Mouse (Mus musculus) layer of hippocampus, adult 9-10 months (tissue): ENCODE results near the gene Plekhg5.

Experiments
- DNase-seq: peaks from one replicate; pipeline ENCODE4 v3.0.0; 2022; ENCODE audit warnings: low spot score

The Plekhg5 gene

GRCm38 (mm10) chr4:152097911-152098799 lies 25.9 kb downstream of the Plekhg5 start:
- no peak for DNase-seq

- DNase-seq, result no peak
Measured at GRCm38 (mm10) chr4:152100541-152100940, 28.2 kb downstream of the Plekhg5 start.

GRCm38 (mm10) chr4:152101081-152101653 lies 28.9 kb downstream of the Plekhg5 start:
- DNase-seq, result no peak

- no peak for DNase-seq
Measured at GRCm38 (mm10) chr4:152101921-152102320, 29.6 kb downstream of the Plekhg5 start.

- no peak for DNase-seq
Measured at GRCm38 (mm10) chr4:152103025-152103424, 30.7 kb downstream of the Plekhg5 start.

- no peak for DNase-seq
Measured at GRCm38 (mm10) chr4:152106746-152107145, 34.4 kb downstream of the Plekhg5 start.

GRCm38 (mm10) chr4:152107493-152107892 lies 35.2 kb downstream of the Plekhg5 start:
- no peak for DNase-seq

GRCm38 (mm10) chr4:152107971-152108509 lies 35.7 kb downstream of the Plekhg5 start:
- DNase-seq, result no peak

GRCm38 (mm10) chr4:152108673-152109072 lies 36.4 kb downstream of the Plekhg5 start:
- DNase-seq, result no peak

- no peak for DNase-seq
Measured at GRCm38 (mm10) chr4:152109509-152109908, 37.2 kb downstream of the Plekhg5 start.

- no peak for DNase-seq
Measured at GRCm38 (mm10) chr4:152110689-152111088, 38.4 kb downstream of the Plekhg5 start.

- DNase-seq, result no peak
Measured at GRCm38 (mm10) chr4:152112329-152112728, 40.0 kb downstream of the Plekhg5 start.

GRCm38 (mm10) chr4:152114080-152114479 lies 41.8 kb downstream of the Plekhg5 start:
- DNase-seq, result no peak

- no peak for DNase-seq
Measured at GRCm38 (mm10) chr4:152115921-152116612, 43.8 kb downstream of the Plekhg5 start, which contains the start of gene Tnfrsf25. Tnfrsf25 (plus strand) TSS chr4:152115934.

GRCm38 (mm10) chr4:152117538-152117937 lies 45.2 kb downstream of the Plekhg5 start:
- no peak for DNase-seq

- DNase-seq, result no peak
Measured at GRCm38 (mm10) chr4:152119396-152120292, 47.3 kb downstream of the Plekhg5 start.

GRCm38 (mm10) chr4:152120311-152121182 lies 48.2 kb downstream of the Plekhg5 start:
- no peak for DNase-seq

GRCm38 (mm10) chr4:152121183-152121505 lies 48.8 kb downstream of the Plekhg5 start:
- no peak for DNase-seq

GRCm38 (mm10) chr4:152124361-152124961 lies 52.2 kb downstream of the Plekhg5 start:
- no peak for DNase-seq
